Mouse (Mus musculus): ENCODE measurements around the gene Coro1c. TPM values are rescaled to one million over a fixed set of nuclear protein-coding genes. Genes with fewer than 3 reads are reported as not detected.

Coro1c gene
- polyA plus RNA-seq, 1 experiment = 158 TPM

DNA sequence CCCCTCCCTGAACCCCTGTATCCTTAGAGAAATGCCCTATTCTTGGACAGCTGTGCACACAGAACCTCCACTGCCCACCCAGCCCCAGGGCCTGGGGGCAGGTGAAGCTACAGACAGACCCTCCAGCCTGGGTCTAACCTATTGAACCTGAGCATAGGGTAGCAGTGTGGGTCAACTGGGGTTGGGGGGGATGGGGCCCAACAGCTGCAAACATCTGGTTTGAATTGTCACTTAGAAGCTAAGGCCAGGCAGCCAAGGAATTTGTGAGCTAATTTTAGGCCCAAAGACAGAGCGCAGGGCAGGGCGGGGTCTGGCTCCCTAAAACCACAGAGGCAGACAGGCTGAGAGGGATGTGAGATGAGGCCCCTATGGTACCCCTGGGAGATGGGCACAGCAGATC lies 100.4 kb downstream of the Coro1c start:
- peaks cover 9% of the 10 kb centered on the region for H3K4me1 ChIP-seq (ENCODE audit: control insufficient read depth, insufficient read depth, low read length)
- no peak overlapping the region for H3K4me3 ChIP-seq (ENCODE audit: insufficient read depth, low read length)
- H3K27ac ChIP-seq (ENCODE audit: insufficient read depth, low read length) = no peak overlapping the region; the same call in 1 of the 2 replicates
- TF ChIP-seq POLR2A (IDR thresholded peaks at IDR 0.05; ENCODE audit: low read depth, low read length) (no peak), CTCF (IDR thresholded peaks at IDR 0.05; ENCODE audit: borderline replicate concordance, insufficient read depth, low read length) (no peak)

DNA sequence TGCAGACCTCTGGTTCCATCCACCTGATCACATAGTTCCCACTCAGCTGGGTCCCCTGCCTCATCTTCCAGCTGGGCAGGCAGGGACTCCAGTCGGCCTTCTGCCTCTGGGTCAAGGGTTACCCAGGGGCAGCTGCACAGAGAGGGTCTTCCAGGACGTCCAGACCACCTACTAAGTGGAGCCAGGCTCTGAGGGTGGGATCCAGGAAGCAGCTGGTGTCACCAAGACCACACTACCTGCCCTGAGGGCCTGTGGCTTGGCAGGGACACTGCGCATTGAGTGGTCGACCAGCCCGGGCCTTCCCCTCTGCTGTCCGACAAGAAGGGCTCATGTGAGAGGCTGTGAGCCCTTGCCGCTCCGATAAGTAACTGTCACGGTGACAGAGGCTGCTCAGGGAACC lies 100.8 kb downstream of the Coro1c start:
- Histone ChIP-seq H3K27ac (ENCODE audit: insufficient read depth, low read length) (no peak overlapping the region), H3K4me1 (ENCODE audit: control insufficient read depth, insufficient read depth, low read length) (peaks cover 9% of the 10 kb centered on the region), H3K4me3 (ENCODE audit: insufficient read depth, low read length) (no peak overlapping the region)
- TF ChIP-seq POLR2A (IDR thresholded peaks at IDR 0.05; ENCODE audit: low read depth, low read length) = no peak
- TF ChIP-seq CTCF (IDR thresholded peaks at IDR 0.05; ENCODE audit: borderline replicate concordance, insufficient read depth, low read length) = no peak

DNA sequence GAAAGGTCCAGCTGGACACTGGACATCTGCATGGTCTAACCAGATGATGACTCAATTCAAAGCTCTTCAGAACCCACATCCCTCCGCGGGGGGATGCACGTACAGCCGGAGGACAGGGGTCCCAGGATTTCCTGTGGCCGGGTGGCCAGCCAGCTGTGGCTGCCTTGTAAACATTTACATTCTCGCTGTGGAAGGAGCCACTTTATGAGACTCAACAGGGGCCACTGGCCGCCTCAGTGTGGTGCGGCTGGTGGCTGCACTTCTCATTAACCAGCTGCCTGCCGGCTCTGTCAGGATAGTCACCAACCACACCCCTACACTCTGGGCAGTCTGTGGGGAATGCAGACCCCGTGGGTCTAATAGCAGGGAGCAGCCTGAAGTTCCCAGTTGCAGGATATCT lies 102.1 kb downstream of the Coro1c start:
- no peak for TF ChIP-seq POLR2A (IDR thresholded peaks at IDR 0.05; ENCODE audit: low read depth, low read length)
- no peak for TF ChIP-seq CTCF (IDR thresholded peaks at IDR 0.05; ENCODE audit: borderline replicate concordance, insufficient read depth, low read length)
- Histone ChIP-seq H3K4me3 (ENCODE audit: insufficient read depth, low read length) (no peak overlapping the region), H3K4me1 (ENCODE audit: control insufficient read depth, insufficient read depth, low read length) (peaks cover 9% of the 10 kb centered on the region), H3K27ac (ENCODE audit: insufficient read depth, low read length) (no peak overlapping the region)

DNA sequence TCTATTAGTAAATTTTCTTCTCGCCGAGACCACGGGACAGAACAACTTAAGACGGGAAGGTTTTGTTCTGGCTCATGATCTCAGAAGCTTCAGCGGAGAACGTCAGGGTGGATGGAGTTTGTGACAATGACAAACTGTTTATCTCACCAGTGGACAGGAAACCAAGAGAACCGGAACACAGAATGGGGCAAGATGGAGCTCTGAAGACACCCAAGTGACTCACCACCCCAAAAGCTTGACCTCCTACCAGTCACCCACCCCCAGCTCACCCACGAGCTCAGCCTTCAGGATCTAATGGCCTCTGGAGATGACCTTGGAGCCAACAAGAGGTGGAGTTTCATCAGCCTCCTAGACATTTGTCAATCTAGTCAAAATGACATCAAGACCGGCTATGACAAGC lies 103.3 kb downstream of the Coro1c start:
- Histone ChIP-seq H3K4me3 (ENCODE audit: insufficient read depth, low read length) (no peak overlapping the region), H3K27ac (ENCODE audit: insufficient read depth, low read length) (no peak overlapping the region), H3K4me1 (ENCODE audit: control insufficient read depth, insufficient read depth, low read length) (peaks cover 9% of the 10 kb centered on the region)
- TF ChIP-seq POLR2A (IDR thresholded peaks at IDR 0.05; ENCODE audit: low read depth, low read length) (no peak), CTCF (IDR thresholded peaks at IDR 0.05; ENCODE audit: borderline replicate concordance, insufficient read depth, low read length) (no peak)

DNA sequence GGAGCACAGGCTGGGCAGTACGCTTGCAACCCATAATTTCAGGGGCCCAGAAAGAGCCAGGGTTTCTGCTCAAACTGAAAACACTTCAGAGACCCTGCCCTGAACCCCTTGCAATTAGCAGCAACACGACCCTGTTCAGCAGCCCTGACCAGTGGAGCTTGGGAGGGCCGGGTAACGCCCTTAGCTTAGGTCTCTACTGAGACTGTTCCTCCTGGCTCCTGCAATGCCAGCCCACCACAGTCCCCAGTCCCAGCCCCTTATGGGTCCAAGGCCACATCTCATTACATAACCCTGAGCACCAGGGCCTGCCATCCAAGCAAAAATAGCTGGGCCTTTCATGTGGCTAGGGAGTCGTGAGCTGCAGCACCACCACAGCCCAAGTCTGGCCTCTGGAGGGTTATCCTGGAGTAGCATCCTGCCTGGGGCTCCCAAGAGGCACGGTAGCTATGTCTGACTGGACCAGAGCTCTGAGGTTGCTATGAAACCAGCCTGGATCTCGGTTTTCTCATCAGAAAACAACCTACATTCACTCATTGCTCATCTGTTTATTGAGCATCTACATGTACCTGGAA lies 104.1 kb downstream of the Coro1c start:
- TF ChIP-seq CTCF (IDR thresholded peaks at IDR 0.05; ENCODE audit: borderline replicate concordance, insufficient read depth, low read length) (no peak), POLR2A (IDR thresholded peaks at IDR 0.05; ENCODE audit: low read depth, low read length) (no peak)
- Histone ChIP-seq H3K4me1 (ENCODE audit: control insufficient read depth, insufficient read depth, low read length) (peaks cover 9% of the 10 kb centered on the region), H3K4me3 (ENCODE audit: insufficient read depth, low read length) (no peak overlapping the region), H3K27ac (ENCODE audit: insufficient read depth, low read length) (no peak overlapping the region)

DNA sequence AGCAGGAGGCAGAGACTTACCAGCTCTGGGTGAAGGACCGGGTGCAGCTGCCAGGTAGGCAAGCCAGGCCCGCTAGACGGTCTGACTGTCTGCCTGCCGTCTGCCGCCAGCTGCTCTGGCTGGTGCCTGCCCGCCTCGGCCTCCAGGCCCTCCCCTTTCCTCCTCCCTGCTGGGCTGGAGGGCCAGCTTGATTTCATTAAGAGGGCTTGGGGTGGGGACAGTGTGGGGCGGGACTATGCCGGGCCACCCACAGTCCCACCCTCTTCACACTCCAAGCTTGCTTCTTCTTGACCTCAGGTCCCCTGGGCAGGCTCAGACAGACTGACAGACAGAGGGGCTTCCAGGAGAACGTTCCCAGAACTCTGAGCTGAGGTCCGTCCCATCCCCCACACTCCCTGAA lies 108.3 kb downstream of the Coro1c start, which contains the start of gene Tmem119:
TSS of gene Tmem119 (minus strand) at position 237 of the 400 bp plus-strand sequence.
- TF ChIP-seq POLR2A (IDR thresholded peaks at IDR 0.05; ENCODE audit: low read depth, low read length) = peak; percentile 98
- no peak for TF ChIP-seq CTCF (IDR thresholded peaks at IDR 0.05; ENCODE audit: borderline replicate concordance, insufficient read depth, low read length)
- Histone ChIP-seq H3K4me1 (ENCODE audit: control insufficient read depth, insufficient read depth, low read length) (peaks cover 9% of the 10 kb centered on the region; the same call in 1 of the 2 replicates), H3K4me3 (ENCODE audit: insufficient read depth, low read length) (peak within 1 kb of the TSS; percentile 43), H3K27ac (ENCODE audit: insufficient read depth, low read length) (peak within 1 kb of the TSS; percentile 62)

DNA sequence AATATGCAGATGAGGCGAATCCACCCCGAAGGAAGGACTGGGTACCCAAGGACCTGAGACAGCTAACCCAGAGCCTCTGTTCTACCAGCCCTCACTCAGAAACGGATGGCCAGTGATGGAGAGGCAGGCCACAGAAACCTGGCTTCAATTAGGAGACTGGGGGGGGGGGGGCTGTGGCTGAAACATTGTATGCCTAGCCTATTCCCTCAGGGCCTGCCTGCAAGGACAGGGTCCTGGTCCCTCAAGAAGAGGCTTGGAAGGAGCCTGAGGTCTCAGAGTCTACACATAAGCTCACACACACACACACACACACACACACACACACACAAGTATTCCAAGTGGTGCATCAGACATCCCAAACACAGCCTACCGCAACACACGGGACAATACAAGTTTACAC lies 108.9 kb downstream of the Coro1c start:
- H3K4me1 ChIP-seq (ENCODE audit: control insufficient read depth, insufficient read depth, low read length) = peaks cover 9% of the 10 kb centered on the region; the same call in 1 of the 2 replicates
- H3K27ac ChIP-seq (ENCODE audit: insufficient read depth, low read length) = peak overlapping the region; percentile 62
- peak overlapping the region; percentile 43 for H3K4me3 ChIP-seq (ENCODE audit: insufficient read depth, low read length)
- no peak for TF ChIP-seq POLR2A (IDR thresholded peaks at IDR 0.05; ENCODE audit: low read depth, low read length)
- no peak for TF ChIP-seq CTCF (IDR thresholded peaks at IDR 0.05; ENCODE audit: borderline replicate concordance, insufficient read depth, low read length)

DNA sequence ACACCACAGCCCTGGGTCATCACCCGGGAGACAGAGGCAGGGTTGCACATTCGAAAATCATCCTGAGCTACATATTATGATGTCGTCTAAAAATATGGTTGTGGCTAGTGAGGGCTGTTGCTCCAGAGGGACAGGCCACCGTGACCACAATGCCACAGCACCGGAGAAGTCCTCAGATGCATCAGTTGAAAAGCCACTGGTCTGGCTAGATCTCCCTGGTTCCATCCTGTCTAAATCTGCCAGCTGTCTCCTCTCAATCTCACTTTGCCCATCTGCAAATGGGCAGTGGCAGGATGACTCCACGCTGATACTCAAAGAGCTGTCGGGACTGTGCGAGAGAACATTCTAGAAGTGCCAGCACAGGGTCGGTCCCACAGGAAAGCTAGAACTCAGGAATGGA lies 110.0 kb downstream of the Coro1c start:
- TF ChIP-seq CTCF (IDR thresholded peaks at IDR 0.05; ENCODE audit: borderline replicate concordance, insufficient read depth, low read length) (no peak), POLR2A (IDR thresholded peaks at IDR 0.05; ENCODE audit: low read depth, low read length) (no peak)
- Histone ChIP-seq H3K27ac (ENCODE audit: insufficient read depth, low read length) (no peak overlapping the region), H3K4me1 (ENCODE audit: control insufficient read depth, insufficient read depth, low read length) (peaks cover 9% of the 10 kb centered on the region; the same call in 1 of the 2 replicates), H3K4me3 (ENCODE audit: insufficient read depth, low read length) (no peak overlapping the region; the same call in 1 of the 2 replicates)

DNA sequence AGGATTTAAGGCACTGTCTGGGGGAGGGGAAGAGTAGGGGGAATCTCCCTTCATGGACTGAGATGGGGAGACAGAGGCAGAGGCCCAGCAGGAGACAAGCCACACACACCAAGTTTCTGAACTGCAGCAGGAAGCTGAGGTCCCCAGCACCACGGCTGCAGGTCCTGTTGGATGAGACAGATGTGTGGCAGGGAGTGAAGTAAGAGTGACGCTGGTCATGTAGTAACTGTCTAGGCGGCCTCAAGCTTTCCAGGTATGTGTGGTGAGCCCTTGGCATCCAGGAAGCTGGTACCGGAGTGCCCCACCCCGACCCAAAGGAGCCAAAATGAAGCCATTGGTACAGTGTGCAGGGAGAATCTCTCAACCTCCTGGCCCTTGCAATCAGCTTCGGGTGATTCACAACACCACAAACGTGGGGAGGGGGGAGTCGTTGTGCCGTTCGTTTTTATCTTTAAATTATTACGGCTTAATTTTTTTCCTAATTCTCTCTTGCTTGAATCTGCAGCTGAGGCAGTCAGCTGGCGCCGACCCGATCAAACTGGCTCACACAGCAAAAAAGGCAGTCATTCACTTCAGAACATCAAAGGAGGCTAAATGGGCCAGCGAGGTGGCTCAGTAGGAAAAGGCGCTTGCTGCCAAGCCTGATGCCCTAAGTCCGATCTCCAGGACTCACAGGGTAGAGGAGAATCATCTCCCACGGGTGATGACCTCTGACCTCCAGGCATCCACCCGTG lies 111.2 kb downstream of the Coro1c start:
- H3K4me1 ChIP-seq (ENCODE audit: control insufficient read depth, insufficient read depth, low read length) = peaks cover 9% of the 10 kb centered on the region; the same call in 1 of the 2 replicates
- peak overlapping the region; percentile 45 for H3K27ac ChIP-seq (ENCODE audit: insufficient read depth, low read length)
- no peak for TF ChIP-seq POLR2A (IDR thresholded peaks at IDR 0.05; ENCODE audit: low read depth, low read length)
- TF ChIP-seq CTCF (IDR thresholded peaks at IDR 0.05; ENCODE audit: borderline replicate concordance, insufficient read depth, low read length) = no peak
- peak overlapping the region; percentile 1; the same call in 1 of the 2 replicates for H3K4me3 ChIP-seq (ENCODE audit: insufficient read depth, low read length)

Data from embryonic fibroblast, embryonic 13.5 days (primary cell).